Mouse (Mus musculus) left cerebral cortex, adult 2 months (tissue): ENCODE measurements around the gene Atp5g2. TPM values are rescaled to one million over a fixed set of nuclear protein-coding genes. Genes with fewer than 3 reads are reported as not detected.
A peak's percentile ranks its signal among the peaks of the same experiment; 100 is the strongest.

ENCODE experiments used
- DNase-seq, 2 experiments: peaks; one replicate each; pipeline ENCODE4 v3.0.0; 2021 to 2022; ENCODE audit warnings: low spot score in 2 of 2, mixed read lengths in 1 of 2; ENCODE audit errors: extremely low spot score in 1 of 2
- H3K27ac ChIP-seq: fragments of 200-600 bp; 2 replicates; pipeline ENCODE4 v1.8.1; 2022
- H3K4me3 ChIP-seq: fragments of 200-600 bp; 2 replicates; pipeline ENCODE4 v1.8.1; 2022
- CTCF ChIP-seq: fragments of 200-600 bp; IDR thresholded peaks from 2 replicates; pipeline ENCODE4 v1.8.1; 2022; ENCODE audit warnings: antibody characterized with exemption, mild to moderate bottlenecking, moderate library complexity
- intact Hi-C: fragments of 180-260 bp; cut with DNase I; formaldehyde crosslinking; loops from one replicate; pipeline ENCODE4 v1.15.1; 2025
- microRNA-seq, 2 experiments: library from miRNA; unstranded; fragments of <30 nt; microRNA quantifications; one replicate each; pipeline ENCODE4 v1.2.0; 2021
- total RNA-seq, 2 experiments: library from RNA; stranded (reverse); gene quantifications; 2 replicates each; pipeline ENCODE4 v1.2.3; 2021

The Atp5g2 gene
- total RNA-seq, 2 experiments from 2014 or later, result 11.1 to 14.8 TPM

DNA sequence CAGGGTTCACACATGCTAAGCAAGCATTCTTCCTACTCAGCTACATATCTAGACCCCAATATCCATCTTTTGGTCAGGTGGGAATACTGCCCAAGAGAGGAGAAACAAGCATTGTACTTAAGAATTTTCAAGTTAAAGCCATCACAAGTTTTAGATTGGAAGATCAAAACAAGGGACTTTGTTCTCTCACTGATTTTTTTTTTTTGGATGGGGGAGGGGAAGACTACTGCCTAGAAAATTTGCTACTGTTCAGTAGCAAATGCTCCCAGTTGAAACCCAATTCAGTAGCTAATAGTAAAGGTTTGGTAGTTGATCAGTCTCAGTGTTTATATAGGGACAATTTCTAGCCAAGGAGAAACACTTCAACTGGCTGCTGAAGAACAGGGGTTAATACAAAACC lies 49.6 kb downstream of the Atp5g2 start:
- intact Hi-C loops, result no loop called here
- no peak for TF ChIP-seq CTCF
- no peak overlapping the region for H3K27ac ChIP-seq

DNA sequence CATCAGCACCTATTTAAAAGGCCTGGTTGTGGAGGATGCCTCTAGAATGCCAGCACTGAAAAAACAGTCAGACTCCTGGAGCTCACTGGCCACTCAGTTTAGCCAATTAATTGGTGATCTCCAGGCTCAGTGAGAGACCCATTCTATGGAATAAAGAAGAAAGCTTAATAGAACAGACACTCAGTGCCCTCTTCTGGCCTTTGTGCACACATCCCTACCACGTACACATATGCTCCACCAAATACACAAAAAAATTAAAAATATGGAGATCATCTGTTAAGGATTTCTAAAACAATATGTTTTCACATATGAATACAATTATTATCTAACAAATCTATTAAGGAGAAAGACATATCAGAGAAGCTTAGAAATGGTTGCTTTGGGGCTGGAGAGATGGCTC lies 51.4 kb downstream of the Atp5g2 start:
- Histone ChIP-seq H3K4me3 (no peak overlapping the region), H3K27ac (no peak overlapping the region)
- intact Hi-C loops, result no loop called here
- no peak; the same call in 1 of the 2 replicates for TF ChIP-seq CTCF
- DNase-seq, result no peak

More for the DNA sequence above, 49.6 kb downstream of the Atp5g2 start:
- no peak for DNase-seq
- H3K4me3 ChIP-seq, result no peak overlapping the region

GRCm38 (mm10) chr15:102619486-102619885 lies 52.7 kb downstream of the Atp5g2 start:
- no peak for TF ChIP-seq CTCF
- Histone ChIP-seq H3K27ac (no peak overlapping the region), H3K4me3 (no peak overlapping the region)
- DNase-seq, result no peak
- intact Hi-C loops, result no loop called here

DNA sequence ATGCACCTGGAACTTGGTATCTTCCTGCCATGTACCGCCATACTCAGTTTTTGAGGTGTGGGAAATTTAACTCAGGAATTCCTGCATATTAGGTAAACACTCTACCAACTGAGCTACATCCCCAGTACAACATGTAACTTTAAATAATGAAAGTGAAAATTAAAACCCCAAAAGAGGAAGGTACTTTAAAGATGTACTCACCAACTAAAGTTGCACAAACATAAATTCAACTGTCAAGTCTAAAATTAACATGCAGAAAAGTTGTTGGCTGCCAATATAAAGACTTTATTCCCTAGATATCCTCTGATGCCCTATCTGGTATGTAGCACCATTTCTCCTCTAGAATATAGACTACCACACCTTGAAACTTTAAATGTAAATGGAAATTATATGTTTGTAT lies 54.5 kb downstream of the Atp5g2 start:
- no peak for DNase-seq
- H3K4me3 ChIP-seq, result no peak overlapping the region
- intact Hi-C loops, result no loop called here
- H3K27ac ChIP-seq, result no peak overlapping the region
- no peak for TF ChIP-seq CTCF

DNA sequence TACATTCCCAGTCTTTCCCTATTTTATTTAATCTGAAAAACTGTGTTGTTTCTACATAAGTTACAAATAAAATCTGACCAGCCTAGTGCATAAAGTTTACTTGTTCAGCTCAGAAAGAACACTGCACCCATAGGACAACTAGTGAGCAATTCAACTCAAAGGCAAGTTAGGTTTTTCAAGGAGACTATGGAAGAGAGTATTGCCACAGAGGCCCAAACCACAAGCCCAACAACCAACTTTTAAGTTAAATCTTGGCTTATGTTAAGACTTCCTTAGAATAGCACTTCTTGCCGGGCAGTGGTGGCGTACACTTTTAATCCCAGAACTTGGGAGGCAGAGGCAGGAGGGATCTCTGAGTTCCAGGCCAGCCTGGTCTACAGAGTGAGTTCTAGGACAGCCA lies 56.0 kb downstream of the Atp5g2 start:
- no peak for DNase-seq
- intact Hi-C loops, result no loop called here
- no peak overlapping the region for H3K27ac ChIP-seq
- TF ChIP-seq CTCF, result no peak
- H3K4me3 ChIP-seq, result no peak overlapping the region

GRCm38 (mm10) chr15:102614224-102614623 lies 57.9 kb downstream of the Atp5g2 start:
- no peak for DNase-seq
- no peak for TF ChIP-seq CTCF
- intact Hi-C loops, result no loop called here
- H3K27ac ChIP-seq, result no peak overlapping the region
- no peak overlapping the region for H3K4me3 ChIP-seq

- TF ChIP-seq CTCF, result peak; percentile 39
- Histone ChIP-seq H3K27ac (no peak overlapping the region), H3K4me3 (no peak overlapping the region)
- intact Hi-C loops, result no loop called here
- no peak for DNase-seq
Observed at GRCm38 (mm10) chr15:102612966-102613365, 59.2 kb downstream of the Atp5g2 start.

Small RNAs within 50 kb of the gene (microRNA-seq; reads per million reads assigned to microRNA genes)
- gene Mir688, result 0 to 0.24 reads per million in 2 experiments

Other genes with a start within 250 kb of the Atp5g2 start
- 1 to 10 TPM in 1 of 2 experiments, under 1 TPM in 1; 0.98 to 3.2 TPM for gene Amhr2, start 227.0 kb downstream of the Atp5g2 start, total RNA-seq
- 10 to 100 TPM; 46.1 to 47.6 TPM for gene Prr13, start 213.3 kb downstream of the Atp5g2 start, total RNA-seq
- gene Pcbp2, start 201.8 kb downstream of the Atp5g2 start, total RNA-seq, result 100 to 1,000 TPM; 497 to 500 TPM
- not detected for gene Gm10337, start 168.6 kb downstream of the Atp5g2 start, total RNA-seq
- 10 to 100 TPM; 96.5 to 96.8 TPM for gene Map3k12, start 155.3 kb downstream of the Atp5g2 start, total RNA-seq
- gene Tarbp2, start 154.2 kb downstream of the Atp5g2 start, total RNA-seq, result 10 to 100 TPM; 32.4 to 36.2 TPM
- 1 to 10 TPM; 2.4 to 2.6 TPM for gene Npff, start 147.4 kb downstream of the Atp5g2 start, total RNA-seq
- 1 to 10 TPM in 1 of 2 experiments, not detected in 1; 2.1 TPM for gene Gm28047, start 47.3 kb downstream of the Atp5g2 start, total RNA-seq
- gene Atf7, start 46.9 kb downstream of the Atp5g2 start, total RNA-seq, result 10 to 100 TPM; 35.3 to 39.2 TPM
- 10 to 100 TPM; 79.8 to 85.7 TPM for gene Calcoco1, start 49.8 kb upstream of the Atp5g2 start, total RNA-seq
- gene Hoxc13, start 248.8 kb upstream of the Atp5g2 start, total RNA-seq, result not detected